Mouse (Mus musculus) heart, embryonic 15.5 days (tissue): ENCODE data around the gene Zfp207. TPM values are rescaled to one million over a fixed set of nuclear protein-coding genes. Genes with fewer than 3 reads are reported as not detected.
A peak's percentile ranks its signal among the peaks of the same experiment; 100 is the strongest.
"Not testable (repeated sequence)": the region's sequence is repeated elsewhere in the genome, so short reads cannot be mapped to it uniquely, and the experiment has no call there.

Experiments used
- ATAC-seq: fragments of 200-750 bp; cut with Nextera tagmentation; replicated peaks from 2 replicates; pipeline ENCODE4 v1.8.0; 2017; ENCODE audit warnings: low read depth, moderate TSS enrichment; ENCODE audit not compliant: insufficient number of reproducible peaks, insufficient read depth, low FRiP score
- H3K27ac ChIP-seq: fragments of 300-500 bp; sonication (generic); 2 replicates; pipeline ENCODE4 v1.5.1; 2015; ENCODE audit warnings: mild to moderate bottlenecking, inconsistent platforms
- H3K27me3 ChIP-seq: fragments of 300-500 bp; sonication (generic); 2 replicates; pipeline ENCODE4 v1.6.1; 2015; ENCODE audit warnings: inconsistent platforms
- H3K36me3 ChIP-seq: fragments of 300-500 bp; sonication (generic); 2 replicates; pipeline ENCODE4 v1.6.1; 2015; ENCODE audit warnings: mild to moderate bottlenecking, inconsistent platforms
- H3K4me1 ChIP-seq: fragments of 300-500 bp; sonication (generic); replicated peaks from 2 replicates; pipeline ENCODE4 v1.6.1; 2015; ENCODE audit warnings: inconsistent platforms
- H3K4me2 ChIP-seq: fragments of 300-500 bp; sonication (generic); 2 replicates; pipeline ENCODE4 v1.6.1; 2015; ENCODE audit warnings: inconsistent platforms, mild to moderate bottlenecking, moderate library complexity
- H3K4me3 ChIP-seq: fragments of 300-500 bp; sonication (generic); 2 replicates; pipeline ENCODE4 v1.5.1; 2015; ENCODE audit warnings: mild to moderate bottlenecking, inconsistent platforms
- H3K9ac ChIP-seq: fragments of 300-500 bp; sonication (generic); 2 replicates; pipeline ENCODE4 v1.6.1; 2015; ENCODE audit warnings: mild to moderate bottlenecking, inconsistent platforms
- H3K9me3 ChIP-seq: fragments of 300-500 bp; sonication (generic); replicated peaks from 2 replicates; pipeline ENCODE4 v1.6.1; 2016; ENCODE audit warnings: inconsistent platforms
- WGBS: fragments of 180-500 bp; shearing (Covaris S2); methylation state at CpG from one replicate; pipeline ENCODE4 v1.1.7; 2015; ENCODE audit warnings: mixed read lengths; 5-methylcytosine and 5-hydroxymethylcytosine counted together
- polyA plus RNA-seq: library from polyadenylated mRNA; unstranded; fragments of >200 nt; fragmentation: Nextera tagmentation; extraction: Ambion mirVana; gene quantifications from 2 replicates; pipeline ENCODE4 v1.2.1, GENCODE M21; 2015

The Zfp207 gene
- 127 and 139 TPM in 2 replicates for polyA plus RNA-seq

GRCm38 (mm10) chr11:80383019-80383625, at the start of gene Zfp207:
Gene Zfp207 (plus strand): TSS chr11:80383279.
- no peaks in the 10 kb centered on the region for H3K27me3 ChIP-seq
- ATAC-seq, result peak; percentile 92

GRCm38 (mm10) chr11:80335609-80336350, 47.3 kb upstream of the Zfp207 start:
- Histone ChIP-seq H3K4me2 (no peak overlapping the region), H3K9me3 (no peaks in the 10 kb centered on the region), H3K4me3 (no peak overlapping the region), H3K27me3 (peaks cover 4% of the 10 kb centered on the region; the same call in 1 of the 2 replicates), H3K4me1 (peaks cover 13% of the 10 kb centered on the region; the same call in 1 of the 2 replicates), H3K27ac (no peak overlapping the region), H3K36me3 (no peaks in the 10 kb centered on the region), H3K9ac (no peak overlapping the region)
- ATAC-seq, result no peak
- 5% methylated on average over 7 of the region's 7 CpGs for WGBS

More at GRCm38 (mm10) chr11:80383019-80383625, at the start of gene Zfp207:
- Histone ChIP-seq H3K36me3 (peaks cover 18% of the 10 kb centered on the region), H3K9me3 (no peaks in the 10 kb centered on the region), H3K4me1 (peaks cover 31% of the 10 kb centered on the region), H3K4me2 (peak within 1 kb of the TSS; percentile 75), H3K4me3 (peak within 1 kb of the TSS; percentile 78), H3K9ac (peak within 1 kb of the TSS; percentile 93), H3K27ac (peak within 1 kb of the TSS; percentile 91)
- under 1% methylated on average over 33 of the region's 33 CpGs for WGBS

GRCm38 (mm10) chr11:80336351-80336730, 46.7 kb upstream of the Zfp207 start:
- Histone ChIP-seq H3K4me2 (no peak overlapping the region), H3K9ac (no peak overlapping the region), H3K9me3 (no peaks in the 10 kb centered on the region), H3K36me3 (no peaks in the 10 kb centered on the region), H3K4me3 (no peak overlapping the region), H3K27me3 (peaks cover 4% of the 10 kb centered on the region; the same call in 1 of the 2 replicates), H3K27ac (no peak overlapping the region), H3K4me1 (peaks cover 13% of the 10 kb centered on the region; the same call in 1 of the 2 replicates)
- WGBS, result 18% methylated on average over 6 of the region's 6 CpGs
- no peak for ATAC-seq

- no peak overlapping the region for H3K9ac ChIP-seq
- H3K27ac ChIP-seq, result no peak overlapping the region
- H3K4me3 ChIP-seq, result no peak overlapping the region
- H3K4me2 ChIP-seq, result no peak overlapping the region
- WGBS, result 22% methylated on average over 2 of the region's 2 CpGs
- H3K27me3 ChIP-seq, result no peaks in the 10 kb centered on the region
- no peaks in the 10 kb centered on the region for H3K4me1 ChIP-seq
- no peaks in the 10 kb centered on the region for H3K36me3 ChIP-seq
- no peak for ATAC-seq
- H3K9me3 ChIP-seq, result no peaks in the 10 kb centered on the region
Observed at GRCm38 (mm10) chr11:80342482-80342881, 40.6 kb upstream of the Zfp207 start.

- Histone ChIP-seq H3K27ac (no peak overlapping the region), H3K9ac (no peak overlapping the region), H3K4me1 (no peaks in the 10 kb centered on the region), H3K27me3 (no peaks in the 10 kb centered on the region), H3K4me3 (no peak overlapping the region), H3K4me2 (no peak overlapping the region), H3K36me3 (no peaks in the 10 kb centered on the region), H3K9me3 (no peaks in the 10 kb centered on the region)
- 67% methylated on average over 5 of the region's 5 CpGs for WGBS
- no peak for ATAC-seq
Observed at GRCm38 (mm10) chr11:80351832-80352430, 31.1 kb upstream of the Zfp207 start.

GRCm38 (mm10) chr11:80354832-80355231, 28.2 kb upstream of the Zfp207 start:
- no peak for ATAC-seq
- no peaks in the 10 kb centered on the region for H3K4me1 ChIP-seq
- no peaks in the 10 kb centered on the region for H3K27me3 ChIP-seq
- no peaks in the 10 kb centered on the region for H3K36me3 ChIP-seq
- 30% methylated on average over 4 of the region's 4 CpGs for WGBS
- no peaks in the 10 kb centered on the region for H3K9me3 ChIP-seq
- no peak overlapping the region for H3K27ac ChIP-seq
- H3K4me3 ChIP-seq, result no peak overlapping the region
- no peak overlapping the region for H3K9ac ChIP-seq
- H3K4me2 ChIP-seq, result no peak overlapping the region

GRCm38 (mm10) chr11:80368949-80369348, 14.1 kb upstream of the Zfp207 start:
- no peak overlapping the region for H3K27ac ChIP-seq
- no peaks in the 10 kb centered on the region for H3K9me3 ChIP-seq
- no peak overlapping the region for H3K9ac ChIP-seq
- WGBS, result 89% methylated on average over 1 of the region's 1 CpGs
- no peak overlapping the region for H3K4me2 ChIP-seq
- no peak for ATAC-seq
- H3K4me1 ChIP-seq, result no peaks in the 10 kb centered on the region
- peaks cover 54% of the 10 kb centered on the region for H3K36me3 ChIP-seq
- H3K27me3 ChIP-seq, result no peaks in the 10 kb centered on the region
- H3K4me3 ChIP-seq, result no peak overlapping the region

- H3K27ac ChIP-seq, result no peak overlapping the region
- no peak overlapping the region for H3K4me3 ChIP-seq
- 67% methylated on average over 4 of the region's 4 CpGs for WGBS
- ATAC-seq, result no peak
- no peak overlapping the region for H3K9ac ChIP-seq
- H3K27me3 ChIP-seq, result no peaks in the 10 kb centered on the region
- H3K4me1 ChIP-seq, result peaks cover 10% of the 10 kb centered on the region; the same call in 1 of the 2 replicates
- H3K4me2 ChIP-seq, result no peak overlapping the region
- H3K36me3 ChIP-seq, result peaks cover 23% of the 10 kb centered on the region
- H3K9me3 ChIP-seq, result no peaks in the 10 kb centered on the region
Observed at GRCm38 (mm10) chr11:80376651-80377050, 6.4 kb upstream of the Zfp207 start.

- peaks cover 14% of the 10 kb centered on the region; the same call in 1 of the 2 replicates for H3K4me1 ChIP-seq
- 2% methylated on average over 43 of the region's 43 CpGs for WGBS
- peaks cover 15% of the 10 kb centered on the region; the same call in 1 of the 2 replicates for H3K36me3 ChIP-seq
- no peaks in the 10 kb centered on the region for H3K9me3 ChIP-seq
- H3K27me3 ChIP-seq, result no peaks in the 10 kb centered on the region
- H3K27ac ChIP-seq, result peak within 1 kb of the TSS; percentile 82
- peak within 1 kb of the TSS; percentile 93 for H3K9ac ChIP-seq
- ATAC-seq, result peak; percentile 76
- H3K4me2 ChIP-seq, result peak within 1 kb of the TSS; percentile 85
- peak within 1 kb of the TSS; percentile 75 for H3K4me3 ChIP-seq
Observed at GRCm38 (mm10) chr11:80377712-80378451, 5.2 kb upstream of the Zfp207 start, which contains the start of gene 5730455P16Rik. Gene 5730455P16Rik (minus strand): TSS chr11:80378034.

GRCm38 (mm10) chr11:80378452-80379068, 4.5 kb upstream of the Zfp207 start:
- peak overlapping the region; percentile 82; the same call in 1 of the 2 replicates for H3K27ac ChIP-seq
- H3K27me3 ChIP-seq, H3K9me3 ChIP-seq, ATAC-seq, H3K36me3 ChIP-seq: not testable (repeated sequence)
- WGBS, result 49% methylated on average over 2 of the region's 2 CpGs
- peak overlapping the region; percentile 75 for H3K4me3 ChIP-seq
- H3K4me1 ChIP-seq, result peaks cover 14% of the 10 kb centered on the region; the same call in 1 of the 2 replicates
- H3K9ac ChIP-seq, result 0 out of 2 replicates have a peak overlapping the region, but pooled peaks have one; percentile 93
- H3K4me2 ChIP-seq, result peak overlapping the region; percentile 85
